Mouse (Mus musculus): ENCODE measurements around the gene Cpb2.

The Cpb2 gene

GRCm38 (mm10) chr14:75242087-75242486 is at the start of gene Cpb2:
Cpb2 (plus strand) TSS chr14:75242287.
- ChIA-PET POLR2A (no interaction called here), CTCF (interaction anchor here in 2 of 4 experiments (0.9 to 1.0 kb wide), 2 partner anchors 12 kb away, joined by 3 read pairs; no protein-coding TSS in a partner anchor)

- POLR2A ChIA-PET: interaction anchor here in 1 of 4 experiments (0.5 kb wide), 1 partner anchor 13 kb away, joined by 5 read pairs; no protein-coding TSS in a partner anchor
- CTCF ChIA-PET: interaction anchor here in 1 of 4 experiments (0.6 kb wide), 1 partner anchor 52 kb away, joined by 6 read pairs; no protein-coding TSS in a partner anchor
Measured at GRCm38 (mm10) chr14:75192427-75192826, 49.7 kb upstream of the Cpb2 start.

- POLR2A ChIA-PET: no interaction called here
- CTCF ChIA-PET: interaction anchor here in 1 of 4 experiments (1.8 kb wide), 1 partner anchor 39 kb away, joined by 5 read pairs; no protein-coding TSS in a partner anchor
Measured at GRCm38 (mm10) chr14:75192858-75193257, 49.2 kb upstream of the Cpb2 start.

GRCm38 (mm10) chr14:75195530-75195929 is 46.6 kb upstream of the Cpb2 start:
- POLR2A ChIA-PET: no interaction called here
- CTCF ChIA-PET: no interaction called here

GRCm38 (mm10) chr14:75197027-75197426 is 45.1 kb upstream of the Cpb2 start:
- POLR2A ChIA-PET: interaction anchor here in 1 of 4 experiments (1.2 kb wide), 1 partner anchor 33 kb away, joined by 3 read pairs; no protein-coding TSS in a partner anchor
- CTCF ChIA-PET: no interaction called here

GRCm38 (mm10) chr14:75197660-75198059 is 44.4 kb upstream of the Cpb2 start:
- ChIA-PET CTCF (interaction anchor here in 3 of 4 experiments (0.6 to 1.1 kb wide), 5 partner anchors 182 to 671 kb away, joined by 3 read pairs; partner anchors contain the start of gene Rubcnl (in 1 of the 3)), POLR2A (interaction anchor here in 2 of 4 experiments (0.5 to 1.2 kb wide), 4 partner anchors 19 to 315 kb away, joined by 3 to 4 read pairs (median 3); no protein-coding TSS in a partner anchor)

- CTCF ChIA-PET: interaction anchor here in 1 of 4 experiments (0.6 kb wide), 1 partner anchor 23 kb away, joined by 3 read pairs; no protein-coding TSS in a partner anchor
Measured at GRCm38 (mm10) chr14:75205363-75206051, 36.6 kb upstream of the Cpb2 start.

GRCm38 (mm10) chr14:75206307-75206706 is 35.8 kb upstream of the Cpb2 start:
- POLR2A ChIA-PET: interaction anchor here in 1 of 4 experiments (0.6 kb wide), 1 partner anchor 26 kb away, joined by 6 read pairs; no protein-coding TSS in a partner anchor

More at GRCm38 (mm10) chr14:75205363-75206051, 36.6 kb upstream of the Cpb2 start:
- POLR2A ChIA-PET: interaction anchor here in 1 of 4 experiments (0.6 to 0.9 kb wide), 4 partner anchors 11 to 552 kb away, joined by 3 to 6 read pairs (median 6); no protein-coding TSS in a partner anchor

GRCm38 (mm10) chr14:75208572-75209151 is 33.4 kb upstream of the Cpb2 start:
- POLR2A ChIA-PET: no interaction called here
- CTCF ChIA-PET: interaction anchor here in 1 of 4 experiments (0.7 kb wide), 1 partner anchor 20 kb away, joined by 3 read pairs; no protein-coding TSS in a partner anchor

More at GRCm38 (mm10) chr14:75206307-75206706, 35.8 kb upstream of the Cpb2 start:
- CTCF ChIA-PET: interaction anchor here in 1 of 4 experiments (0.6 kb wide), 1 partner anchor 15 kb away, joined by 3 read pairs; no protein-coding TSS in a partner anchor

- CTCF ChIA-PET: interaction anchor here in 2 of 4 experiments (0.6 kb wide), 2 partner anchors 11 to 96 kb away, joined by 4 to 6 read pairs; no protein-coding TSS in a partner anchor
- POLR2A ChIA-PET: no interaction called here
Measured at GRCm38 (mm10) chr14:75213752-75214151, 28.3 kb upstream of the Cpb2 start.

GRCm38 (mm10) chr14:75218843-75219242 is 23.2 kb upstream of the Cpb2 start:
- CTCF ChIA-PET: interaction anchor here in 1 of 4 experiments (0.6 kb wide), 1 partner anchor 203 kb away, joined by 3 read pairs; the partner anchor contains the start of gene Rubcnl
- POLR2A ChIA-PET: no interaction called here

GRCm38 (mm10) chr14:75219250-75219913 is 22.7 kb upstream of the Cpb2 start:
- POLR2A ChIA-PET: no interaction called here
- CTCF ChIA-PET: interaction anchor here in 1 of 4 experiments (0.6 kb wide), 1 partner anchor 203 kb away, joined by 3 read pairs; the partner anchor contains the start of gene Rubcnl

GRCm38 (mm10) chr14:75222386-75222785 is 19.7 kb upstream of the Cpb2 start:
- ChIA-PET POLR2A (interaction anchor here in 1 of 4 experiments (0.6 kb wide), 1 partner anchor 85 kb away, joined by 3 read pairs; no protein-coding TSS in a partner anchor), CTCF (interaction anchor here in 2 of 4 experiments (0.5 to 0.7 kb wide), 3 partner anchors 30 to 531 kb away, joined by 3 to 6 read pairs (median 3); no protein-coding TSS in a partner anchor)

GRCm38 (mm10) chr14:75227453-75228084 is 14.5 kb upstream of the Cpb2 start:
- ChIA-PET POLR2A (interaction anchor here in 1 of 4 experiments (1.5 kb wide), 1 partner anchor 56 kb away, joined by 4 read pairs; the partner anchor contains the start of gene Zc3h13), CTCF (no interaction called here)

GRCm38 (mm10) chr14:75229834-75230233 is 12.3 kb upstream of the Cpb2 start:
- ChIA-PET POLR2A (interaction anchor here in 2 of 4 experiments (0.6 to 1.2 kb wide), 3 partner anchors 9 to 33 kb away, joined by 3 read pairs; no protein-coding TSS in a partner anchor), CTCF (interaction anchor here (0.5 to 1.0 kb wide), 7 partner anchors 12 to 1921 kb away, joined by 3 to 4 read pairs (median 3); partner anchors contain the start of gene Cpb2 (in 1 of the 4))

- CTCF ChIA-PET: no interaction called here
- POLR2A ChIA-PET: interaction anchor here in 1 of 4 experiments (0.6 kb wide), 1 partner anchor 332 kb away, joined by 3 read pairs; no protein-coding TSS in a partner anchor
Measured at GRCm38 (mm10) chr14:75233070-75233469, 9.0 kb upstream of the Cpb2 start.

GRCm38 (mm10) chr14:75235552-75235951 is 6.5 kb upstream of the Cpb2 start:
- CTCF ChIA-PET: interaction anchor here in 1 of 4 experiments (1.1 kb wide), 1 partner anchor 45 kb away, joined by 3 read pairs; no protein-coding TSS in a partner anchor

More at GRCm38 (mm10) chr14:75235552-75235951, 6.5 kb upstream of the Cpb2 start:
- POLR2A ChIA-PET: interaction anchor here in 2 of 4 experiments (0.6 to 1.6 kb wide), 5 partner anchors 10 to 520 kb away, joined by 3 to 4 read pairs (median 4); partner anchors contain the start of gene Zc3h13 (in 1 of the 2)
